Mouse (Mus musculus) bone marrow, adult 2 months (tissue): ENCODE results near the gene Gm17606. TPM values are rescaled to one million over a fixed set of nuclear protein-coding genes. Genes with fewer than 3 reads are reported as not detected.

Source experiments
- H3K27ac ChIP-seq: fragments of 200-500 bp; 2 replicates; pipeline ENCODE4 v1.5.1; 2012; ENCODE audit warnings: low read depth, mild to moderate bottlenecking, control low read depth, inconsistent platforms, low read length; ENCODE audit not compliant: control insufficient read depth, poor library complexity, insufficient read depth
- H3K4me1 ChIP-seq: fragments of 200-500 bp; 2 replicates; pipeline ENCODE4 v1.6.1; 2011; ENCODE audit warnings: low read length; ENCODE audit not compliant: control insufficient read depth, insufficient read depth
- H3K4me3 ChIP-seq: fragments of 200-500 bp; replicated peaks from 2 replicates; pipeline ENCODE3; 2011; ENCODE audit warnings: mild to moderate bottlenecking, low read depth, low read length, control low read depth; ENCODE audit not compliant: control insufficient read depth
- CTCF ChIP-seq: fragments of 200-500 bp; IDR thresholded peaks from 2 replicates; pipeline ENCODE4 v1.5.1; 2011; ENCODE audit warnings: low read length, control low read depth; ENCODE audit not compliant: control insufficient read depth, insufficient read depth
- POLR2A ChIP-seq: fragments of 200-500 bp; IDR thresholded peaks from 2 replicates; pipeline ENCODE4 v1.6.1; 2011; ENCODE audit warnings: low read depth, mild to moderate bottlenecking, control low read depth, low read length, borderline replicate concordance; ENCODE audit not compliant: control insufficient read depth
- WGBS: fragments of 180-500 bp; shearing (Covaris S2); methylation state at CpG from one replicate; pipeline ENCODE4 v1.1.7; 2018; 5-methylcytosine and 5-hydroxymethylcytosine counted together
- polyA plus RNA-seq: library from polyadenylated mRNA; stranded (reverse); fragments of >200 nt; gene quantifications from 2 replicates; pipeline ENCODE4 v1.2.4, GENCODE M21; 2011; ENCODE audit warnings: low replicate concordance; ENCODE audit not compliant: missing spikeins, insufficient read depth, insufficient read length

Gene Gm17606
- polyA plus RNA-seq, 1 experiment, result not detected

DNA sequence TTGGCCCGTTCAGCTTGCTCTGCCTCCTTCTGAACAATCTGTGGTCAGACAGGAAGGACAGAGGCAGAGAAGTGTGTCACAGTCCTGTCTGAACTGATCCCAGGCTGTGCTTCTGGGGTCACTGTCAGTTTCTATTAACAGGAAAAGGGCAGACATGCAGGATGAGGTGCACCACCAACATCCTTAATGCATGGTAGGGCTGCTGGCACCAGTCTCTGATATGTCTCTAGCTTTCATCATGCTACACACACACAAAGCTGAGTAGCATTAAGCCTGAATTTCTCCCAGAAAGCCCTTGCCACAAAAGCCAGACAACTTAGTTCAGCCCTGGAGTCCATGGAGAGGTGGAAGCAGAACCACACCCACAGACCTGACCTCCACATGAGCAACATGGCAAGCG, 2.3 kb downstream of the Gm17606 start:
- no peak for TF ChIP-seq CTCF
- TF ChIP-seq POLR2A, result no peak
- Histone ChIP-seq H3K4me3 (no peak overlapping the region), H3K4me1 (peaks cover 2% of the 10 kb centered on the region; the same call in 1 of the 2 replicates), H3K27ac (no peak overlapping the region)
- 85% methylated on average over 2 of the region's 2 CpGs for WGBS

DNA sequence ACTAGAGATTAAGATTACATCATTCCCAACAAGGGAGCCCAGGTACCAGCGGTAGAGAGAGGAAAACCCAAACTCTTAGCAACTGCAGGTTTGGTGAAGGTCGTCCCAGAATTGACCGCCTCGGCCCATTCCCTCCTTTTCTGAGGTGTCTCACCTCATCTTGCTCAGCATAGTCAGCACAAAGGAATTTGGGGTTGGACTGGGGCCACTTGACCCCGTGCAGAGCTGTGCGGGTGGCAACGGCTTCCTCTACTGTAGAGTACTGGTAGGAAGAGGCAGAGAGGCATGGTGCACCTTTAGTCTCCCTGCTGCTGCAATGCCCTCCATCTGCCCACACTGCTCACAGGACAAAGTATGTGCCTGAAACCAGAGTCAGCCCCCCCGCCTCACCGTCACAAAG, 3.5 kb downstream of the Gm17606 start:
- H3K4me3 ChIP-seq, result no peak overlapping the region
- H3K4me1 ChIP-seq, result peaks cover 2% of the 10 kb centered on the region; the same call in 1 of the 2 replicates
- no peak overlapping the region for H3K27ac ChIP-seq
- 96% methylated on average over 9 of the region's 9 CpGs for WGBS
- no peak for TF ChIP-seq POLR2A
- TF ChIP-seq CTCF, result no peak

DNA sequence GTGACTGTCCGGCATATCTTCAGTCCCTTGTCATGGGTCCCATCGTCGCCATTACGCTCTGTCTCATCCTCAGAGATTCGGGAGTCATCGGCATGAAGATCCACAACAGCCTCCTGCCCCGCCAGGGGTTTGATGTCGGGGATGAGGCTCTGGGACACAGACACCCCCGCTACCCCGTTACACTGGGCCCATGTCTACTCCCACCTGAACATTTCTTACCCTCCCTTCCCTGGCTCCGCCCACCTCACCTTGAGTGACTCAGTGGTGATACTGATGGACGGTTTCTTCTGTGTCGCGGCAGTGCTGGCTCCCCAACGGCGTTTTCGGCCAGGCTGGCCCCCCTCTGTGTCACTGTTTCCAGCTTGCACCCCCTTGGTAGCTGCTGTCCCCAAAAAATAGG, 5.7 kb downstream of the Gm17606 start:
- 94% methylated on average over 17 of the region's 17 CpGs for WGBS
- no peak overlapping the region for H3K4me3 ChIP-seq
- no peak overlapping the region for H3K27ac ChIP-seq
- H3K4me1 ChIP-seq, result no peaks in the 10 kb centered on the region
- TF ChIP-seq POLR2A, result no peak
- no peak for TF ChIP-seq CTCF

DNA sequence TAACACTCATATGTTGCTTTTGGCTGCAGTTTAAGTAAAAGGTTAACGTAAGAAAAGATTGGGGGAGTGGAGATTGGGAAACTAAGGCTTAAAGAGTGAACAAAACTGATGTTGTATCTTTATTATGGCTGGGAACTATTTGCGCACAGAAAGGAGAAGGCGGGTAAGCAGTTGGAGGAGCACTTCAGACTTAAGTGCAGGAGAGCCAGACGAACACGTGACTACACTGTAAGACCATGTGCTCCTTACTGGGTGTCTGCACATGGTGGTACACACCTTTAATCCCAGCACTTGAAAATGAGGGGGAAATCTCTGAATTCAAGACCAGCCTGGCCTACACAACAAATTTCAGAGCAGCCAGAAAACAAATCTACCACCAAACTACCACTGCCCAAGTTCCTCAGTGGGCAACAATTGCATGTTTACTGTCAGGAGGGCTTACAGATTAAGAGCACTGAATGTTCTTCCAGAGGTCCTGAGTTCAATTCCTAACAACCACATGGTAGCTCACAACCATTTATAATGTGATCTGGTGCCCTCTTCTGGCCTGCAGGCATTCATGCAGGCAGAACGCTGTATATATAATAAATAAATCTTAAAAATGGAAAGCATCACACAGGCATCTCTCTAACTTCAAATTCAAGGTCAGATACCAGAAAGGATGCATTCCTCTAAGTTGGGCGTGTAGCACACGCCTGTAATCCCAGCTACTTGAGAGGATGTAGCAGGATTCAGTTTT, 6.3 kb downstream of the Gm17606 start:
- WGBS, result 94% methylated on average over 8 of the region's 8 CpGs
- Histone ChIP-seq H3K4me3 (no peak overlapping the region), H3K4me1 (no peaks in the 10 kb centered on the region), H3K27ac (no peak overlapping the region)
- TF ChIP-seq CTCF (no peak), POLR2A (no peak)

DNA sequence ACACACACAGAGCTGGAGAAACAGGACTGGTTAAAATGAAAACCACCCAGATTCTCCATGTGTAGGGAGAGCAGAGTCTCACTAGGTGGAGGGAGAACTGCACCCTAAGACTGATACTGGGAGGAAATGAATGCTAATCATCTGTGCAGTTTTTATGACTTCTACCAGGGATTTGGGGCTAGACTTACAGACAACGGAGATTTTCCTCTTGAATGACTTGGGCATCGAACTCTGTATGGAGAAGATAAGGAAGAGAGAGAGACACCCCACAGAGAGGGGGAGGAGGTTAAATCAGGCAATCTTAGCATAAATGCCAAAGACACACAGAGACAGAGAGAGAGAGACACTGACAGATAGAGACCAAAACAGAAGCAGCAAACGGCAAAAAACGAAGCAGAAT, 7.1 kb downstream of the Gm17606 start:
- TF ChIP-seq POLR2A (no peak), CTCF (no peak)
- Histone ChIP-seq H3K4me3 (no peak overlapping the region), H3K4me1 (no peaks in the 10 kb centered on the region), H3K27ac (no peak overlapping the region)
- 58% methylated on average over 4 of the region's 4 CpGs for WGBS

DNA sequence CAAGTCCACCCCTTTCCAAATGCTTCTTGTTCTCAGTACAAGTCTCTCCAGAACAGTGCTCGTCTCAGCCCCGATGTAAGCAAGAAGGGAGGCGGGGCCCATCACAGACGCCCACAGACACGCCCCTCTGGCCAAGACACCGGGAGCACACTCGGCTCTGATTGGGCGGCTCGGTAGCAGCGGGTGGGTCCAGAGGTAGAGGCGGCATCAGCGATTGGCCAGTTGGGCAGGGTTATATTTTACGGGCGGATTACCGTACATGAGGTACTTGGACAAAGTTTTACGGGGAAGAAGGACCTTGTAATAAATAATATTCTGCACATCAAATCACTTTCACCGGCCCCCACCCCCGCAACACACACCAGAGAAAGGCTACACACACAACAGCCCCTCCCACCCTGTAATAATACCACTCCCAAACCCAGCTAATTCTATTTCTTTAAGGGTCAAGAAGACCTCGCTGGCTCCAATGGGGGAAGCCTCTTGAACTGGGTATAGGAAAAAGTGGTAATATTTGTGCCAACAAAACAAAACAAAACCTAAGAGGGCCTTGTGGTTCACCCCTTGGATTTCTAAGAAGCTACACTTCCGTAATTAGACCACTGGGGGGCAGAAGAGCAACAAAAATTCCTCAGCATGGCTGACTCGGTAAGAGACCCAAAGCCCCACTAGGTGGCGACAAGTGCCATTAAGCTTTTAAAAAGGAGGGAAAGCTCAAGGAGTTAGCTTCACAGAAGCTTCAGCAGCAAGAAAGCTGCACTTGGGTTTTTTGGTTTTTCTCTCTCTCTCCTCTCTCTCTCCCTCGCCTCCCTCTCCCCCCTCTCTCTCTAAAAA, 10.1 kb downstream of the Gm17606 start:
- H3K4me1 ChIP-seq, result no peaks in the 10 kb centered on the region
- WGBS, result 60% methylated on average over 23 of the region's 23 CpGs
- TF ChIP-seq POLR2A (no peak), CTCF (peak; percentile 93)
- no peak overlapping the region for H3K27ac ChIP-seq
- no peak overlapping the region for H3K4me3 ChIP-seq

DNA sequence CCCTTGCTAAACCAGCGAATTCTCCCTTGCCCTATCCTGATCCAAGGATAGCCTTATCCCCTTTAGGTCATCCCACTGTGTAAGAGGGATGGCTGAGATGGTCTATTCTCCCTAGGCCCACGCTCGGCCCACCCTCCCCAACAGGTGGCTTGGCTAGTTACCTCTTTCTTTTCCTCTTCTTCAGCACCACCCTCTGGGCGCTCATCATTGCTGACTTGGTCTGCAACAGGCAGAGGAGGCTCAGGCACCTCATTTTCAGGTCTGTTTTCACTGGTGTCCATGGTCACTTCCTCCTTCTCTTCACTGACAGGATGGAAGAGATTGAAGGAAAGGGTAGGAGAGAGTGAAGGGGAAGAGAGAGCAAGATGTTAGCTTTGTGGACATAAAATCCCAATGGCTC, 10.8 kb downstream of the Gm17606 start:
- 76% methylated on average over 4 of the region's 4 CpGs for WGBS
- Histone ChIP-seq H3K27ac (no peak overlapping the region), H3K4me3 (no peak overlapping the region), H3K4me1 (no peaks in the 10 kb centered on the region)
- TF ChIP-seq POLR2A (no peak), CTCF (no peak)

DNA sequence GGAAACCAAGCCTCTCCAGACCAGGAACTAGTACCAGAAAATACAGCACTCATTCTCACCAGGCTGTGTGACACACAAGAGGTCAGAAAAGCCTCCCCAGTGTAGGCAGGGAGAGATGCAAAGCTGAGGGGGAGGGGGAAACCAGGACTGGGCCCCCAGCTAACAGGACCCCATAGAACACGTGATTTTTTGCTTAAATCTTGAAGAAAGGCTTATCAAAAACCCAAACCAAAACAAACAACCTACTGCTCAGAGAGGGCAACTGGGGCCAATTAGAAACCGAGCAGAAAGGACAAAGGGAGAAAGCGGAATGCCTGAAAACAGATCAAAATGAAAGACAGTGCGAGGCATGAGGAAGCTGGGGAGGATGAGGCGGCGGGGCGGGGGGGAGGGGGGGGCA, 12.0 kb downstream of the Gm17606 start:
- Histone ChIP-seq H3K27ac (no peak overlapping the region), H3K4me3 (no peak overlapping the region), H3K4me1 (no peaks in the 10 kb centered on the region)
- TF ChIP-seq POLR2A (no peak), CTCF (no peak)
- WGBS, result 2% methylated on average over 7 of the region's 7 CpGs
